Mouse (Mus musculus) lung, embryonic 14.5 days (tissue): ENCODE data around the gene Cchcr1. TPM values are rescaled to one million over a fixed set of nuclear protein-coding genes. Genes with fewer than 3 reads are reported as not detected.
"Not testable (repeated sequence)": the region's sequence is repeated elsewhere in the genome, so short reads cannot be mapped to it uniquely, and the experiment has no call there.

Experiments used
- ATAC-seq: fragments of 200-750 bp; cut with Nextera tagmentation; 2 replicates; pipeline ENCODE4 v1.8.0; 2017; ENCODE audit warnings: mild to moderate bottlenecking, moderate TSS enrichment, moderate library complexity; ENCODE audit not compliant: insufficient read depth
- DNase-seq: peaks from one replicate; pipeline ENCODE4 v3.0.0-alpha.2; 2015
- H3K27ac ChIP-seq: fragments of 300-500 bp; sonication (generic); 2 replicates; pipeline ENCODE4 v1.5.1; 2014; ENCODE audit warnings: low read depth, mild to moderate bottlenecking, moderate library complexity
- H3K27me3 ChIP-seq: fragments of 300-500 bp; sonication (generic); 2 replicates; pipeline ENCODE4 v1.6.1; 2014; ENCODE audit warnings: low read length, control low read depth; ENCODE audit not compliant: insufficient read depth
- H3K36me3 ChIP-seq: fragments of 300-500 bp; sonication (generic); 2 replicates; pipeline ENCODE4 v1.6.1; 2014; ENCODE audit warnings: control low read depth; ENCODE audit not compliant: insufficient read depth
- H3K4me1 ChIP-seq: fragments of 300-500 bp; sonication (generic); 2 replicates; pipeline ENCODE4 v1.6.1; 2014; ENCODE audit warnings: antibody characterized with exemption, control low read depth; ENCODE audit not compliant: insufficient read depth
- H3K4me2 ChIP-seq: fragments of 300-500 bp; sonication (generic); 2 replicates; pipeline ENCODE4 v1.6.1; 2014; ENCODE audit warnings: mild to moderate bottlenecking
- H3K4me3 ChIP-seq: fragments of 300-500 bp; sonication (generic); 2 replicates; pipeline ENCODE4 v1.5.1; 2014; ENCODE audit warnings: low read depth, low read length
- H3K9ac ChIP-seq: fragments of 300-500 bp; sonication (generic); 2 replicates; pipeline ENCODE4 v1.6.1; 2014
- H3K9me3 ChIP-seq: fragments of 300-500 bp; sonication (generic); 2 replicates; pipeline ENCODE4 v1.6.1; 2016; ENCODE audit warnings: low read depth, low read length, control low read depth
- CTCF ChIP-seq: IDR thresholded peaks from 2 replicates; pipeline ENCODE4 v1.5.1; 2016; ENCODE audit warnings: antibody characterized with exemption, low read depth
- WGBS: fragments of 180-500 bp; shearing (Covaris S2); extraction: QIAGEN DNeasy Blood & Tissue Kit; methylation state at CpG from one replicate; pipeline ENCODE4 v1.1.7; 2014; 5-methylcytosine and 5-hydroxymethylcytosine counted together
- polyA plus RNA-seq: library from polyadenylated mRNA; unstranded; fragments of >200 nt; fragmentation: Nextera tagmentation; extraction: Ambion mirVana; gene quantifications from 2 replicates; pipeline ENCODE4 v1.2.1, GENCODE M21; 2014

Cchcr1 gene
- polyA plus RNA-seq, 1 experiment from 2014 or later: 20.3 TPM

- DNase-seq (no peak), ATAC-seq (no peak)
- Histone ChIP-seq H3K9ac (no peak within 1 kb of the TSS), H3K4me1 (no peaks in the 10 kb centered on the region), H3K36me3 (no peaks in the 10 kb centered on the region), H3K4me3 (no peak within 1 kb of the TSS), H3K27me3 (peaks cover 25% of the 10 kb centered on the region), H3K9me3 (no peaks in the 10 kb centered on the region), H3K4me2 (no peak within 1 kb of the TSS), H3K27ac (no peak within 1 kb of the TSS)
- TF ChIP-seq CTCF: no peak
- WGBS: 39% methylated on average over 13 of the region's 13 CpGs
Measured at GRCm38 (mm10) chr17:35505776-35506175, 11.1 kb upstream of the Cchcr1 start, which contains the start of gene Pou5f1. Gene Pou5f1, plus strand, starts transcription at chr17:35506018.

GRCm38 (mm10) chr17:35506881-35507280 lies 10.0 kb upstream of the Cchcr1 start:
- no peak for TF ChIP-seq CTCF
- H3K4me2 ChIP-seq: no peak overlapping the region
- H3K9me3 ChIP-seq: no peaks in the 10 kb centered on the region
- H3K36me3 ChIP-seq: no peaks in the 10 kb centered on the region
- 14% methylated on average over 10 of the region's 10 CpGs for WGBS
- ATAC-seq (no peak), DNase-seq (no peak)
- peaks cover 25% of the 10 kb centered on the region for H3K27me3 ChIP-seq
- H3K27ac ChIP-seq: no peak overlapping the region
- no peaks in the 10 kb centered on the region for H3K4me1 ChIP-seq
- H3K4me3 ChIP-seq: no peak overlapping the region
- H3K9ac ChIP-seq: no peak overlapping the region

- 0 out of 2 replicates have a peak, but pooled peaks cover 5% of the 10 kb centered on the region for H3K36me3 ChIP-seq
- WGBS: 22% methylated on average over 13 of the region's 13 CpGs
- TF ChIP-seq CTCF: no peak
Measured at GRCm38 (mm10) chr17:35507556-35508260, 9.2 kb upstream of the Cchcr1 start.

GRCm38 (mm10) chr17:35508279-35508678 lies 8.6 kb upstream of the Cchcr1 start:
- H3K9ac ChIP-seq, H3K4me2 ChIP-seq, H3K9me3 ChIP-seq, H3K4me3 ChIP-seq, H3K4me1 ChIP-seq, DNase-seq, ATAC-seq, H3K36me3 ChIP-seq, H3K27ac ChIP-seq: not testable (repeated sequence)
- peaks cover 25% of the 10 kb centered on the region for H3K27me3 ChIP-seq
- 53% methylated on average over 5 of the region's 5 CpGs for WGBS

More at GRCm38 (mm10) chr17:35507556-35508260, 9.2 kb upstream of the Cchcr1 start:
- Histone ChIP-seq H3K9me3 (no peaks in the 10 kb centered on the region), H3K27me3 (peaks cover 25% of the 10 kb centered on the region), H3K4me2 (no peak overlapping the region), H3K4me1 (no peaks in the 10 kb centered on the region), H3K9ac (no peak overlapping the region), H3K4me3 (no peak overlapping the region), H3K27ac (no peak overlapping the region)
- DNase-seq: no peak
- no peak for ATAC-seq

- no peak overlapping the region for H3K27ac ChIP-seq
- H3K4me3 ChIP-seq: no peak overlapping the region
- H3K9ac ChIP-seq: no peak overlapping the region
- H3K4me1 ChIP-seq: no peaks in the 10 kb centered on the region; the same call in 1 of the 2 replicates
- ATAC-seq (peak; percentile 40; the same call in 1 of the 2 replicates), DNase-seq (peak; percentile 79)
- 16% methylated on average over 8 of the region's 8 CpGs for WGBS
- H3K9me3 ChIP-seq: no peaks in the 10 kb centered on the region
- no peak overlapping the region for H3K4me2 ChIP-seq
- H3K27me3 ChIP-seq: peaks cover 25% of the 10 kb centered on the region
- peaks cover 12% of the 10 kb centered on the region; the same call in 1 of the 2 replicates for H3K36me3 ChIP-seq
- TF ChIP-seq CTCF: peak; percentile 78
Measured at GRCm38 (mm10) chr17:35509284-35509683, 7.6 kb upstream of the Cchcr1 start.

GRCm38 (mm10) chr17:35512916-35513626 lies 3.8 kb upstream of the Cchcr1 start:
- peak; percentile 57 for TF ChIP-seq CTCF

GRCm38 (mm10) chr17:35513886-35514285 lies 3.0 kb upstream of the Cchcr1 start:
- 21% methylated on average over 2 of the region's 2 CpGs for WGBS
- peaks cover 9% of the 10 kb centered on the region; the same call in 1 of the 2 replicates for H3K4me1 ChIP-seq
- DNase-seq (peak; percentile 90), ATAC-seq (no peak)
- H3K36me3 ChIP-seq: peaks cover 14% of the 10 kb centered on the region; the same call in 1 of the 2 replicates
- no peak overlapping the region for H3K27ac ChIP-seq
- no peaks in the 10 kb centered on the region for H3K27me3 ChIP-seq
- TF ChIP-seq CTCF: peak; percentile 90
- no peaks in the 10 kb centered on the region for H3K9me3 ChIP-seq
- H3K9ac ChIP-seq: no peak overlapping the region
- peak overlapping the region; percentile 51; the same call in 1 of the 2 replicates for H3K4me3 ChIP-seq
- peak overlapping the region; percentile 95 for H3K4me2 ChIP-seq

More at GRCm38 (mm10) chr17:35512916-35513626, 3.8 kb upstream of the Cchcr1 start:
- ATAC-seq (no peak), DNase-seq (peak; percentile 40)
- Histone ChIP-seq H3K4me3 (no peak overlapping the region), H3K36me3 (peaks cover 14% of the 10 kb centered on the region; the same call in 1 of the 2 replicates), H3K27me3 (peaks cover under 1% of the 10 kb centered on the region; the same call in 1 of the 2 replicates), H3K9me3 (no peaks in the 10 kb centered on the region), H3K9ac (no peak overlapping the region), H3K27ac (no peak overlapping the region), H3K4me2 (no peak overlapping the region), H3K4me1 (peaks cover 7% of the 10 kb centered on the region; the same call in 1 of the 2 replicates)
- WGBS: 91% methylated on average over 7 of the region's 7 CpGs
